Mouse (Mus musculus) layer of hippocampus, postnatal 10 days (tissue): Measurements from ENCODE around the gene Fam214a. TPM values are rescaled to one million over a fixed set of nuclear protein-coding genes. Genes with fewer than 3 reads are reported as not detected.

Source experiments
- DNase-seq, 2 experiments: peaks; one replicate each; pipeline ENCODE4 v3.0.0; 2021; ENCODE audit warnings: low spot score in 2 of 2
- total RNA-seq, 2 experiments: library from RNA; stranded (reverse); gene quantifications; 2 replicates each; pipeline ENCODE4 v1.2.3; 2021

The Fam214a gene
- total RNA-seq, 2 experiments from 2014 or later, result 34.2 to 37.9 TPM

GRCm38 (mm10) chr9:74951491-74951890 is 1.2 kb upstream of the Fam214a start:
- DNase-seq, result no peak

GRCm38 (mm10) chr9:74952106-74952505 is 578 bp upstream of the Fam214a start:
- DNase-seq, result no peak

- peak; percentile 51 to 62 for DNase-seq
Measured at GRCm38 (mm10) chr9:74953265-74953958, 728 bp downstream of the Fam214a start.

GRCm38 (mm10) chr9:74953959-74954279 is 1.2 kb downstream of the Fam214a start:
- no peak for DNase-seq

GRCm38 (mm10) chr9:74954387-74954786 is 1.7 kb downstream of the Fam214a start:
- DNase-seq, result no peak

- no peak for DNase-seq
Measured at GRCm38 (mm10) chr9:74960630-74961029, 7.9 kb downstream of the Fam214a start.

GRCm38 (mm10) chr9:74961073-74961575 is 8.4 kb downstream of the Fam214a start:
- no peak for DNase-seq

GRCm38 (mm10) chr9:74963953-74964352 is 11.3 kb downstream of the Fam214a start:
- DNase-seq, result no peak

- DNase-seq, result no peak
Measured at GRCm38 (mm10) chr9:74964866-74965384, 12.2 kb downstream of the Fam214a start.

- no peak for DNase-seq
Measured at GRCm38 (mm10) chr9:74966200-74966599, 13.5 kb downstream of the Fam214a start.

- DNase-seq, result no peak
Measured at GRCm38 (mm10) chr9:74968647-74969428, 16.2 kb downstream of the Fam214a start.

GRCm38 (mm10) chr9:74970591-74970990 is 17.9 kb downstream of the Fam214a start:
- DNase-seq, result no peak

GRCm38 (mm10) chr9:74971191-74971976 is 18.7 kb downstream of the Fam214a start:
- DNase-seq, result no peak

- DNase-seq, result no peak
Measured at GRCm38 (mm10) chr9:74972736-74973135, 20.1 kb downstream of the Fam214a start.

- DNase-seq, result no peak
Measured at GRCm38 (mm10) chr9:74973154-74973553, 20.5 kb downstream of the Fam214a start.

- DNase-seq, result peak in 1 of 2 experiments; percentile 28
Measured at GRCm38 (mm10) chr9:74974758-74975157, 22.1 kb downstream of the Fam214a start.

- no peak for DNase-seq
Measured at GRCm38 (mm10) chr9:74975416-74975815, 22.7 kb downstream of the Fam214a start.

GRCm38 (mm10) chr9:74975911-74976563 is 23.4 kb downstream of the Fam214a start:
- peak; percentile 83 to 88 for DNase-seq

- DNase-seq, result no peak
Measured at GRCm38 (mm10) chr9:74977251-74977650, 24.6 kb downstream of the Fam214a start.

GRCm38 (mm10) chr9:74977962-74978361 is 25.3 kb downstream of the Fam214a start:
- no peak for DNase-seq

GRCm38 (mm10) chr9:74978868-74979267 is 26.2 kb downstream of the Fam214a start:
- no peak for DNase-seq
